Mouse (Mus musculus) lung, postnatal 0 days (tissue): ENCODE measurements at regions not wholly inside any gene's neighbourhood (a gene's known extent, or its start where the extent isn't known, plus 50 kb on each side); places are given as distances from the start of the nearest gene placed in this dataset.

Experiments
- ATAC-seq: fragments of 200-750 bp; cut with Nextera tagmentation; 2 replicates; pipeline ENCODE4 v1.8.0; 2017; ENCODE audit warnings: moderate library complexity
- DNase-seq: peaks from one replicate; pipeline ENCODE4 v3.0.0-alpha.2; 2016; ENCODE audit warnings: low spot score
- H3K27ac ChIP-seq: fragments of 300-500 bp; sonication (generic); 2 replicates; pipeline ENCODE4 v1.5.1; 2014; ENCODE audit warnings: antibody characterized with exemption, mild to moderate bottlenecking, low read length, mixed read lengths
- H3K27me3 ChIP-seq: fragments of 300-500 bp; sonication (generic); replicated peaks from 2 replicates; pipeline ENCODE4 v1.6.1; 2014; ENCODE audit warnings: low read length, mixed read lengths; ENCODE audit not compliant: insufficient read depth
- H3K36me3 ChIP-seq: fragments of 300-500 bp; sonication (generic); 2 replicates; pipeline ENCODE4 v1.6.1; 2014; ENCODE audit warnings: low read length, mixed read lengths; ENCODE audit not compliant: insufficient read depth
- H3K4me1 ChIP-seq: fragments of 300-500 bp; sonication (generic); 2 replicates; pipeline ENCODE4 v1.6.1; 2014; ENCODE audit warnings: antibody characterized with exemption, low read depth, low read length, mixed read lengths; ENCODE audit not compliant: insufficient read depth
- H3K4me2 ChIP-seq: fragments of 300-500 bp; sonication (generic); replicated peaks from 2 replicates; pipeline ENCODE4 v1.6.1; 2014; ENCODE audit warnings: low read depth, mild to moderate bottlenecking, low read length, moderate library complexity, mixed read lengths
- H3K4me3 ChIP-seq: fragments of 300-500 bp; sonication (generic); 2 replicates; pipeline ENCODE4 v1.5.1; 2014; ENCODE audit warnings: low read depth, low read length
- H3K9ac ChIP-seq: fragments of 300-500 bp; sonication (generic); replicated peaks from 2 replicates; pipeline ENCODE4 v1.6.1; 2014; ENCODE audit warnings: low read depth, mild to moderate bottlenecking
- H3K9me3 ChIP-seq: fragments of 300-500 bp; sonication (generic); 2 replicates; pipeline ENCODE4 v1.6.1; 2016; ENCODE audit warnings: low read length, mixed read lengths
- CTCF ChIP-seq: IDR thresholded peaks from 2 replicates; pipeline ENCODE4 v1.5.1; 2016; ENCODE audit warnings: antibody characterized with exemption, mild to moderate bottlenecking
- EP300 ChIP-seq: IDR thresholded peaks from 2 replicates; pipeline ENCODE4 v1.6.1; 2016; ENCODE audit warnings: antibody characterized with exemption, mild to moderate bottlenecking, control low read depth
- WGBS: fragments of 180-500 bp; shearing (Covaris S2); extraction: QIAGEN DNeasy Blood & Tissue Kit; methylation state at CpG from one replicate; pipeline ENCODE4 v1.1.7; 2014; 5-methylcytosine and 5-hydroxymethylcytosine counted together

DNA sequence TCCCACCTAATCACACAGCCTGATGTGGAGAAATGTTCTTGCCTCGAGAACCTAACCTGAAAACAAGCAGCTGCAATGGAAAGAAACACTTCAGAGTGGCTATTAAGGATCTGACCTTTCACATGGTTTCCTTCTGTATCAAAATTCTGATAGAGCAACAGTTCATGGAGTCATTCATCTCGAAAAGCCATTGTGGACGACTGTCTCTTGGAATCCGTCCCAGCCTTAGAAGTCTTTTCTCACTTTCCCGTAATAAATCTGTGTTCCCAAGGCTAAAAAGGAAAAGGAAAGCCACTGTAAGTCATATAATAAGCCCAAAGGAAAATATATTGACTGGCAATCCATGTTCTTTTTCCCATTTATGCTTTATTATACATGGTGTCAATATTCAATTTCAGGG is 291.4 kb upstream of the Nt5c1b start:
- no peaks in the 10 kb centered on the region for H3K4me1 ChIP-seq
- H3K36me3 ChIP-seq, result no peaks in the 10 kb centered on the region
- TF ChIP-seq EP300, result no peak
- no peak for TF ChIP-seq CTCF
- no peak overlapping the region for H3K9ac ChIP-seq
- DNase-seq (peak; percentile 11), ATAC-seq (no peak)
- H3K4me3 ChIP-seq, result no peak overlapping the region
- no peaks in the 10 kb centered on the region for H3K27me3 ChIP-seq
- H3K27ac ChIP-seq, result no peak overlapping the region
- no peak overlapping the region for H3K4me2 ChIP-seq
- H3K9me3 ChIP-seq, result no peaks in the 10 kb centered on the region
- 45% methylated on average over 5 of the region's 5 CpGs for WGBS

DNA sequence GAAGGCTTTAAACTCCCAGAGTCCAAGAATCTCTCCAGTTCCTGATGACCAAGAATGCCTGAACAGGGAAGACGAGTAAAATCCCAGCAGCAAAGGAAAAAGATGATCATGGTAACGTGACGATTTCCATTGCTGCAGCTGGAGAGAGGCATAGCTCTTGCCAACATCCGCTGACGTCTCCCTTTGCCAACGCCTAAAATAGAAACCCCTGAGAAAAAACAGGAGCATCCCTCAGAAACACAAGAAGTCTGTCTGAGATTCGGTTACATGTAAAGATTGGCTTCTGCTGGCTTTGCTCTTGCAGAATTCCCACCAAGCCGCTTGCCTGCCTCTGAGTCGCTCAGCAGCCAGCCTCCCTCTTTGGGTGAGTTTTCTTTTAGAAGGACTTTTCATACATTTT is 290.3 kb upstream of the Nt5c1b start:
- Histone ChIP-seq H3K4me2 (no peak overlapping the region), H3K27ac (no peak overlapping the region)
- DNase-seq, result peak; percentile 5

GRCm38 (mm10) chr12:10112874-10113453 is 256.8 kb upstream of the Nt5c1b start:
- Histone ChIP-seq H3K27me3 (no peaks in the 10 kb centered on the region), H3K27ac (no peak overlapping the region), H3K4me3 (no peak overlapping the region), H3K36me3 (no peaks in the 10 kb centered on the region), H3K9ac (no peak overlapping the region), H3K4me1 (no peaks in the 10 kb centered on the region), H3K9me3 (no peaks in the 10 kb centered on the region), H3K4me2 (no peak overlapping the region)
- no peak for TF ChIP-seq EP300
- no peak for TF ChIP-seq CTCF
- 37% methylated on average over 1 of the region's 1 CpGs for WGBS
- DNase-seq, result peak; percentile 16
- no peak for ATAC-seq

More for the DNA sequence above, 290.3 kb upstream of the Nt5c1b start:
- WGBS, result 60% methylated on average over 9 of the region's 9 CpGs
- ATAC-seq, result no peak
- no peak overlapping the region for H3K9ac ChIP-seq
- no peaks in the 10 kb centered on the region for H3K9me3 ChIP-seq
- TF ChIP-seq CTCF, result no peak
- H3K27me3 ChIP-seq, result no peaks in the 10 kb centered on the region
- no peaks in the 10 kb centered on the region for H3K36me3 ChIP-seq
- H3K4me1 ChIP-seq, result no peaks in the 10 kb centered on the region
- H3K4me3 ChIP-seq, result no peak overlapping the region

- Histone ChIP-seq H3K36me3 (no peaks in the 10 kb centered on the region), H3K9me3 (no peaks in the 10 kb centered on the region), H3K4me1 (no peaks in the 10 kb centered on the region), H3K27ac (no peak overlapping the region), H3K4me3 (no peak overlapping the region), H3K4me2 (no peak overlapping the region), H3K9ac (no peak overlapping the region), H3K27me3 (no peaks in the 10 kb centered on the region)
- no peak for ATAC-seq
- no peak for TF ChIP-seq EP300
- no peak for TF ChIP-seq CTCF
- no peak for DNase-seq
- WGBS, result 46% methylated on average over 2 of the region's 2 CpGs
Observed at GRCm38 (mm10) chr12:10122102-10122501, 247.7 kb upstream of the Nt5c1b start.

DNA sequence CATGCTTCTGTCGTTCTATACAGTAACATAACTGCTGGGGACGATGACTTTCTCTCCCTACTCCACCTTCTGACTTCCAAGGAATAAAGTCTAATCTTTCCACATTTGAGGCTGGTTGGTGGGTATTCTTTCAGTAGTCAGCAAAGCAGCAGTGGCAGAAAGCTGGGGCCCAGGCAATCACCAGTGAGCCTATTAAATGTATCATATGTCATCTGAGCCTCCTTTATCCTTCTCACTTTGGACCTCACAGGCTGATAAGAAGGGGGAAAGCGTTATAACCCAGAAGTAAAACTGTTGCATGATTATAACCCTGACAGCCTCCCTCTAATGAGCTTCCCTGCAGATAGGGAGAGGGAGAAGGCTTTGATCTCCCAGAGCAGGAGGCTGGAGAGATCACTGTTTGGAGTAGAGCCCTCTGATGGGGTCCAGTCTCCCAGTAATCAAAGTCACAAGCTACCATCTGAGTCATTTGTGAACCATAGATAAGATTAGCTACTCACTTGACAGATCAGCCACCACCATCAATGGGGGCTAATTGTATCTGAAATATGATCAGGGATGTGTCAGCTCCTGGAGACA is 241.7 kb upstream of the Nt5c1b start:
- ATAC-seq (no peak), DNase-seq (no peak)
- TF ChIP-seq EP300 (no peak), CTCF (no peak)
- no peaks in the 10 kb centered on the region for H3K27me3 ChIP-seq
- no peak overlapping the region for H3K27ac ChIP-seq
- no peak overlapping the region for H3K4me3 ChIP-seq
- H3K4me2 ChIP-seq, result no peak overlapping the region
- H3K9me3 ChIP-seq, result no peaks in the 10 kb centered on the region
- H3K36me3 ChIP-seq, result no peaks in the 10 kb centered on the region
- H3K4me1 ChIP-seq, result no peaks in the 10 kb centered on the region
- whole genome bisulfite sequencing, result 26% methylated on average over 3 of the region's 3 CpGs
- no peak overlapping the region for H3K9ac ChIP-seq

GRCm38 (mm10) chr12:10134141-10134540 is 235.6 kb upstream of the Nt5c1b start:
- no peak for DNase-seq

More at GRCm38 (mm10) chr12:10134141-10134540, 235.6 kb upstream of the Nt5c1b start:
- ATAC-seq, result no peak; the same call in 1 of the 2 replicates
- no peak overlapping the region for H3K27ac ChIP-seq
- H3K36me3 ChIP-seq, result no peaks in the 10 kb centered on the region
- no peaks in the 10 kb centered on the region for H3K9me3 ChIP-seq
- H3K9ac ChIP-seq, result no peak overlapping the region
- H3K4me1 ChIP-seq, result no peaks in the 10 kb centered on the region
- no peak overlapping the region for H3K4me3 ChIP-seq
- H3K27me3 ChIP-seq, result no peaks in the 10 kb centered on the region
- 13% methylated on average over 3 of the region's 3 CpGs for WGBS
- peak; percentile 51; the same call in 1 of the 2 replicates for TF ChIP-seq EP300
- TF ChIP-seq CTCF, result no peak
- no peak overlapping the region for H3K4me2 ChIP-seq
